Mouse (Mus musculus) stomach, embryonic 16.5 days (tissue): ENCODE results near the gene Cd22. TPM values are rescaled to one million over a fixed set of nuclear protein-coding genes. Genes with fewer than 3 reads are reported as not detected.

ENCODE experiments used
- ATAC-seq: fragments of 200-750 bp; cut with Nextera tagmentation; 2 replicates; pipeline ENCODE4 v1.8.0; 2017; ENCODE audit warnings: moderate number of reproducible peaks, moderate TSS enrichment; ENCODE audit not compliant: insufficient read depth, low FRiP score
- H3K27ac ChIP-seq: fragments of 300-500 bp; sonication (generic); 2 replicates; pipeline ENCODE4 v1.5.1; 2014; ENCODE audit warnings: low read length
- H3K27me3 ChIP-seq: fragments of 300-500 bp; sonication (generic); 2 replicates; pipeline ENCODE4 v1.6.1; 2014; ENCODE audit warnings: low read length, control low read depth, mixed read lengths; ENCODE audit not compliant: control insufficient read depth, insufficient read depth
- H3K36me3 ChIP-seq: fragments of 300-500 bp; sonication (generic); 2 replicates; pipeline ENCODE4 v1.6.1; 2014; ENCODE audit warnings: low read length; ENCODE audit not compliant: control insufficient read depth, insufficient read depth
- H3K4me1 ChIP-seq: fragments of 300-500 bp; sonication (generic); 2 replicates; pipeline ENCODE4 v1.6.1; 2014; ENCODE audit warnings: low read length, control low read depth, mixed read lengths; ENCODE audit not compliant: control insufficient read depth, insufficient read depth
- H3K4me2 ChIP-seq: fragments of 300-500 bp; sonication (generic); 2 replicates; pipeline ENCODE4 v1.6.1; 2014; ENCODE audit warnings: low read depth, low read length, mixed read lengths
- H3K4me3 ChIP-seq: fragments of 300-500 bp; sonication (generic); replicated peaks from 2 replicates; pipeline ENCODE4 v1.5.1; 2014; ENCODE audit warnings: mild to moderate bottlenecking, low read length
- H3K9ac ChIP-seq: fragments of 300-500 bp; sonication (generic); 2 replicates; pipeline ENCODE4 v1.6.1; 2014; ENCODE audit warnings: low read length
- H3K9me3 ChIP-seq: fragments of 300-500 bp; sonication (generic); replicated peaks from 2 replicates; pipeline ENCODE4 v1.6.1; 2016; ENCODE audit warnings: low read length, control low read depth; ENCODE audit not compliant: control insufficient read depth
- WGBS: fragments of 180-500 bp; shearing (Covaris S2); extraction: QIAGEN DNeasy Blood & Tissue Kit; methylation state at CpG from one replicate; pipeline ENCODE4 v1.1.7; 2014; 5-methylcytosine and 5-hydroxymethylcytosine counted together
- polyA plus RNA-seq: library from polyadenylated mRNA; unstranded; fragments of >200 nt; fragmentation: Nextera tagmentation; extraction: Ambion mirVana; gene quantifications from 2 replicates; pipeline ENCODE4 v1.2.1, GENCODE M21; 2015

Cd22 gene
- polyA plus RNA-seq, 1 experiment from 2014 or later: 0.08 TPM

GRCm38 (mm10) chr7:30820854-30821445, 59.2 kb downstream of the Cd22 start:
- H3K9ac ChIP-seq: peak overlapping the region; percentile 31; the same call in 1 of the 2 replicates

GRCm38 (mm10) chr7:30820131-30820530, 60.0 kb downstream of the Cd22 start:
- Histone ChIP-seq H3K4me3 (no peak overlapping the region), H3K9me3 (no peaks in the 10 kb centered on the region), H3K36me3 (no peaks in the 10 kb centered on the region), H3K9ac (peak overlapping the region; percentile 31; the same call in 1 of the 2 replicates), H3K27me3 (no peaks in the 10 kb centered on the region), H3K4me1 (peaks cover 6% of the 10 kb centered on the region; the same call in 1 of the 2 replicates), H3K4me2 (no peak overlapping the region), H3K27ac (peak overlapping the region; percentile 62)
- peak; percentile 67; the same call in 1 of the 2 replicates for ATAC-seq
- 42% methylated on average over 6 of the region's 6 CpGs for WGBS

More at GRCm38 (mm10) chr7:30820854-30821445, 59.2 kb downstream of the Cd22 start:
- Histone ChIP-seq H3K4me2 (no peak overlapping the region), H3K27me3 (no peaks in the 10 kb centered on the region), H3K36me3 (no peaks in the 10 kb centered on the region), H3K4me1 (peaks cover 6% of the 10 kb centered on the region; the same call in 1 of the 2 replicates), H3K27ac (peak overlapping the region; percentile 62; the same call in 1 of the 2 replicates), H3K4me3 (0 out of 2 replicates have a peak overlapping the region, but pooled peaks have one; percentile 2), H3K9me3 (no peaks in the 10 kb centered on the region)
- 36% methylated on average over 7 of the region's 7 CpGs for WGBS
- no peak for ATAC-seq

Other genes starting within 250 kb of the Cd22 start
- gene Etv2, start 244.5 kb downstream of the Cd22 start, polyA plus RNA-seq: 0.13 TPM in 1 of 2 replicates, not detected in the other
- 78.5 and 83.7 TPM in 2 replicates for gene Rbm42, start 230.0 kb downstream of the Cd22 start, polyA plus RNA-seq
- 36.9 and 41.7 TPM in 2 replicates for gene Haus5, start 215.3 kb downstream of the Cd22 start, polyA plus RNA-seq
- not detected in 2 replicates for gene Pmis2, start 208.7 kb downstream of the Cd22 start, polyA plus RNA-seq
- gene 2200002J24Rik, start 181.4 kb downstream of the Cd22 start, polyA plus RNA-seq: 5.5 and 6.2 TPM in 2 replicates
- gene Atp4a, start 168.1 kb downstream of the Cd22 start, polyA plus RNA-seq: 22.3 and 44.6 TPM in 2 replicates
- 215 and 232 TPM in 2 replicates for gene Tmem147, start 150.8 kb downstream of the Cd22 start, polyA plus RNA-seq
- 0.28 and 0.40 TPM in 2 replicates for gene Gapdhs, start 136.7 kb downstream of the Cd22 start, polyA plus RNA-seq
- gene Sbsn, start 128.9 kb downstream of the Cd22 start, polyA plus RNA-seq: 62.5 and 98.8 TPM in 2 replicates
- gene Dmkn, start 116.6 kb downstream of the Cd22 start, polyA plus RNA-seq: 391 and 628 TPM in 2 replicates
- 767 and 1,136 TPM in 2 replicates for gene Krtdap, start 92.4 kb downstream of the Cd22 start, polyA plus RNA-seq
- 8.2 and 11.6 TPM in 2 replicates for gene Ffar2, start 56.6 kb downstream of the Cd22 start, polyA plus RNA-seq
- gene Ffar3, start 24.2 kb downstream of the Cd22 start, polyA plus RNA-seq: 0.44 and 0.47 TPM in 2 replicates
- 0.17 TPM in 2 replicates for gene Ffar1, start 18.8 kb downstream of the Cd22 start, polyA plus RNA-seq
- gene Mag, start 34.5 kb upstream of the Cd22 start, polyA plus RNA-seq: 0.35 and 0.45 TPM in 2 replicates
- gene Hamp2, start 44.3 kb upstream of the Cd22 start, polyA plus RNA-seq: not detected in 2 replicates
- 0.90 and 1.1 TPM in 2 replicates for gene Hamp, start 63.7 kb upstream of the Cd22 start, polyA plus RNA-seq
- gene Usf2, start 76.5 kb upstream of the Cd22 start, polyA plus RNA-seq: 12.8 and 16.0 TPM in 2 replicates
- 99.6 and 107 TPM in 2 replicates for gene Lsr, start 93.1 kb upstream of the Cd22 start, polyA plus RNA-seq
- 8.8 and 10.0 TPM in 2 replicates for gene Fam187b, start 93.4 kb upstream of the Cd22 start, polyA plus RNA-seq
- 28.0 and 31.0 TPM in 2 replicates for gene Fxyd5, start 162.1 kb upstream of the Cd22 start, polyA plus RNA-seq
- gene Fxyd7, start 171.1 kb upstream of the Cd22 start, polyA plus RNA-seq: 22.2 and 25.8 TPM in 2 replicates
- 127 and 129 TPM in 2 replicates for gene Fxyd1, start 176.9 kb upstream of the Cd22 start, polyA plus RNA-seq
- 0.92 and 1.7 TPM in 2 replicates for gene Lgi4, start 179.0 kb upstream of the Cd22 start, polyA plus RNA-seq
- gene Fxyd3, start 196.4 kb upstream of the Cd22 start, polyA plus RNA-seq: 497 and 614 TPM in 2 replicates
- 35.7 and 36.0 TPM in 2 replicates for gene Hpn, start 234.9 kb upstream of the Cd22 start, polyA plus RNA-seq
- gene Scn1b, start 246.7 kb upstream of the Cd22 start, polyA plus RNA-seq: 0.80 and 1.4 TPM in 2 replicates